Mouse (Mus musculus): ENCODE data around the gene Gpc3. TPM values are rescaled to one million over a fixed set of nuclear protein-coding genes. Genes with fewer than 3 reads are reported as not detected.

Gpc3 gene
- polyA plus RNA-seq, 1 experiment from 2014 or later = 560 TPM

DNA sequence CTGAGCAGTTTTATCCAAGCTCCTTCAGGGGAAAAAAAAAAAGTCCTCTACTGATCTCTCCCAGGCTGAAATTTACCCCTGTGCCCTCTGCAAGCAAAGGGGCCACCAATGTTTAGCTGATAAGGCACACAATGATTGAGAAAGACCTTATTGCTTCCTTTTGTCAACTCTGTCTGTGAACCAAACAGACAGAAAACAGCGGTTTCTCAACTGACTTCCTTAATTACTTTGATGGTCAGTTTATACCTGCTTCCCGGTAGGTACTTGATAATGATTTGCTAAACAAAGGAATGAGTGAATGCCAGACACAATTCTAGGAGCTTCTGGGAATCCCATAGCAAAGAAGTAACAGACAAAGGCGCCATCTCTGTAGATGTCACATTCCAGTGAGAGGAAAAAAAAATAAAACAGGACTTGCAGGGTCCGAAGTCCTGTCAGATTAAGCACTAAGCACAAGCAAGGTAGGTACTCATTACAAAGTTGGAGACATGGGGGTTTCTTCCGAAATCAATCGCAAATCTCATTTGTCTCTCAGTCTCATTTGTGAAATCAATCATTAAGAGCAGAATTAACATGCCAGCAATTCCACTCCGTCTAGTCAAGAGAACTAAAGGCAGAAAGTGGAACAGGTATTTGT, 19.1 kb upstream of the Gpc3 start:
- ATAC-seq (ENCODE audit: insufficient read depth, low FRiP score) = no peak
- Histone ChIP-seq H3K4me3 (replicated peaks; ENCODE audit: low read length) (no peak overlapping the region), H3K27ac (ENCODE audit: low read length) (no peak overlapping the region), H3K4me2 (ENCODE audit: low read depth, low read length) (no peak overlapping the region), H3K9me3 (replicated peaks; ENCODE audit: control insufficient read depth, low read length) (no peaks in the 10 kb centered on the region), H3K36me3 (ENCODE audit: control insufficient read depth, insufficient read depth, low read length) (no peaks in the 10 kb centered on the region), H3K27me3 (ENCODE audit: control insufficient read depth, insufficient read depth, low read length) (no peaks in the 10 kb centered on the region; the same call in 1 of the 2 replicates), H3K4me1 (ENCODE audit: control insufficient read depth, insufficient read depth, low read length) (peaks cover 3% of the 10 kb centered on the region; the same call in 1 of the 2 replicates), H3K9ac (ENCODE audit: low read length) (no peak overlapping the region)
- 36% methylated on average over 7 of the region's 7 CpGs for WGBS

DNA sequence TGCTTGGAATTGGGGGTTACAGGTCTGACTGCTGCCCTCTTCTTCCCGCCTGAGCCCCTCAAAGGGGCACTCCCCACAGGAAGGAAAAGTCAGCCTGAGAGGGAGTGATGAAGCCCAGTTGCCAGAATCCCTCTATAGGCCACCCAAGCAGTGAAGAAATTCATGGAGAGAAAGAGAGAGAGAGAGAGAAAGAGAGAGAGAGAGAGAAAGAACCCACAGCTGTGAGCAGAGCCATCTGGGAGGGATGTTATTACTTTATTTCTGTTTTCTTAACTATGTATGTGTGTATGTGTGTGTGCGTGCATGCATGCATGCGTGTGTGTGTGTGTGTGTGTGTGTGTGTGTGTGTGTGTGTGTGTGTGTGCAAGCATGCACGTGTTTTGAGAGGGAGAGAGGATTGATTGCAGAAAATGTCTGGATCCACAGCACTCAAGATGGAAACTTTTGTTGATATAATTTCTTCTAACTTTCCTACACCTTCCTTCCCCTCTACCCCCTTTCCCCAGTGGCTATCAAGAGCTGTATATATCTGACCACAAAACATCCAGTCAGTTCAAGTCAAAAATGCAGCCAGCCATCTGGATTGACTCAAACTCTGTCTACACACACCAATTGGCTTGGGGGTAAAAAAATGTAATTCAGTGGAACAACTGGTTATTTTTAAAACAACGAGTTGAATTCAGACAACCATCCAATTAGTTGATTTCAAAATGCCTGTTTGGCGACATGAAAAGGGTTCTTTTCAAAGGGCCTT, 13.4 kb upstream of the Gpc3 start:
- Histone ChIP-seq H3K36me3 (ENCODE audit: control insufficient read depth, insufficient read depth, low read length) (no peaks in the 10 kb centered on the region), H3K4me1 (ENCODE audit: control insufficient read depth, insufficient read depth, low read length) (peaks cover 3% of the 10 kb centered on the region; the same call in 1 of the 2 replicates), H3K9ac (ENCODE audit: low read length) (no peak overlapping the region), H3K9me3 (replicated peaks; ENCODE audit: control insufficient read depth, low read length) (no peaks in the 10 kb centered on the region), H3K4me3 (replicated peaks; ENCODE audit: low read length) (no peak overlapping the region), H3K27me3 (ENCODE audit: control insufficient read depth, insufficient read depth, low read length) (no peaks in the 10 kb centered on the region), H3K27ac (ENCODE audit: low read length) (peak overlapping the region; percentile 78), H3K4me2 (ENCODE audit: low read depth, low read length) (no peak overlapping the region)
- WGBS = 46% methylated on average over 6 of the region's 6 CpGs
- ATAC-seq (ENCODE audit: insufficient read depth, low FRiP score) = peak; percentile 68

DNA sequence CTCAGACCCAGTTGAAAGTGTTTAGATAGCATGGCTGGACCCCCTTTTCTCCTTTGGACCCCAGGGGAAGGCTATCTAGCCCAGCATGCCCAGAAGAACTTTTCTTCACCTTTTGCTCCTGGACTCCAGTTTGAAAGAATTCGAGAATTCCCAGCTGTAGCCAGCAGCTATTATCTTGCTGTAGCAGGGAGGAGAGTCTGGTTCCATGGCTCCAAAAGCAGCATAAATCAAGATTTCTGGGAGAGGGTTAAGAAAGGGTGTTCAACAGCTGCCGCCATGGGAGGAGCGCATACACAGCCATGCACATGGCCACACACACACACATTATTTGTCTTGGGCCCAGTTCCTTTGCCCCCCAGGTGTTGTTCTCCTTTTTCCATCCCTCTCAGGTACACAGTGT, 4.1 kb upstream of the Gpc3 start:
- H3K36me3 ChIP-seq (ENCODE audit: control insufficient read depth, insufficient read depth, low read length) = no peaks in the 10 kb centered on the region
- WGBS = 40% methylated on average over 3 of the region's 3 CpGs
- H3K9ac ChIP-seq (ENCODE audit: low read length) = no peak overlapping the region
- H3K4me3 ChIP-seq (replicated peaks; ENCODE audit: low read length) = no peak overlapping the region
- H3K4me2 ChIP-seq (ENCODE audit: low read depth, low read length) = no peak overlapping the region
- H3K27ac ChIP-seq (ENCODE audit: low read length) = peak overlapping the region; percentile 38
- peaks cover 3% of the 10 kb centered on the region; the same call in 1 of the 2 replicates for H3K4me1 ChIP-seq (ENCODE audit: control insufficient read depth, insufficient read depth, low read length)
- ATAC-seq (ENCODE audit: insufficient read depth, low FRiP score) = no peak
- H3K27me3 ChIP-seq (ENCODE audit: control insufficient read depth, insufficient read depth, low read length) = no peaks in the 10 kb centered on the region; the same call in 1 of the 2 replicates
- no peaks in the 10 kb centered on the region for H3K9me3 ChIP-seq (replicated peaks; ENCODE audit: control insufficient read depth, low read length)

DNA sequence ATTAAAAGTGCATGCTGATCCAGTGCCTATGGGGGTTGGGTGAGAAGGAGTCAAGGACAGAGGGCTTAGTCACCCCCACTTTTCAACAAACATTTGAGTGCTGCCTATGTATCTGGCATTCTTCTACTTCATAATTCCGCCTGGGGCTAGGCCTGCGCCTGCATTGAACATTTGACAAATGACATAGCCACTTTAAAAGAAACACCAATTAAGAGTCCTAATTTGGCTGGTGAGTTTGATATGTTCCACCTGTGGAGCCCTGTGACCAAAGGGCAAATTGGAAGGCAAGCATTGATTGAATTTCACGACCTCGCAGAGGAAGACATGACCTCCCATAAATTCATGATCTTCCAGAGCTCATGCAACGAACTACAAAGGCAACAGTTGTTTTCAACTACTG, 2.4 kb upstream of the Gpc3 start:
- no peaks in the 10 kb centered on the region for H3K9me3 ChIP-seq (replicated peaks; ENCODE audit: control insufficient read depth, low read length)
- H3K4me2 ChIP-seq (ENCODE audit: low read depth, low read length) = no peak overlapping the region
- no peaks in the 10 kb centered on the region; the same call in 1 of the 2 replicates for H3K27me3 ChIP-seq (ENCODE audit: control insufficient read depth, insufficient read depth, low read length)
- no peak overlapping the region for H3K27ac ChIP-seq (ENCODE audit: low read length)
- 65% methylated on average over 5 of the region's 5 CpGs for WGBS
- peaks cover 3% of the 10 kb centered on the region; the same call in 1 of the 2 replicates for H3K4me1 ChIP-seq (ENCODE audit: control insufficient read depth, insufficient read depth, low read length)
- no peak overlapping the region for H3K9ac ChIP-seq (ENCODE audit: low read length)
- H3K4me3 ChIP-seq (replicated peaks; ENCODE audit: low read length) = no peak overlapping the region
- no peak for ATAC-seq (ENCODE audit: insufficient read depth, low FRiP score)
- no peaks in the 10 kb centered on the region for H3K36me3 ChIP-seq (ENCODE audit: control insufficient read depth, insufficient read depth, low read length)

DNA sequence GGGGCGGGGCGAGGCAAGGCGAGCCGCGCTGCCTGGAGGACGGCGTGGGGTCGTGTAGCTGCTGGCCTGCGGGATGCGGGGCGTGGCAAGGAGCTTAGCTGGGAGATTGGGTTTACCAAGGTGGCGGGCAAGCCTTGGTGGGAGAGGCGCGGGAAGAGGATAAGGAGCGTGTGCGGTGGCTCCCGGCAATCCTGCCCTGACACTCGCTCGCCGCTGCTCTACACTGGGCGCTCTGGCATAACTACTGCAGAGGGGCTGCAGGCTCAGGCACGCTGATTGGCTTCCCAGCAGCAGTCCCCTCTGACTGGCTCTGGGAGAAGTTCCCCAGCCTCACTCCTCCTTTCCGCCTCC, 256 bp upstream of the Gpc3 start:
- H3K27ac ChIP-seq (ENCODE audit: low read length) = peak overlapping the region; percentile 78
- no peaks in the 10 kb centered on the region for H3K9me3 ChIP-seq (replicated peaks; ENCODE audit: control insufficient read depth, low read length)
- 22% methylated on average over 22 of the region's 23 CpGs for WGBS
- peak; percentile 89 for ATAC-seq (ENCODE audit: insufficient read depth, low FRiP score)
- peak overlapping the region; percentile 57 for H3K4me3 ChIP-seq (replicated peaks; ENCODE audit: low read length)
- H3K27me3 ChIP-seq (ENCODE audit: control insufficient read depth, insufficient read depth, low read length) = no peaks in the 10 kb centered on the region; the same call in 1 of the 2 replicates
- no peaks in the 10 kb centered on the region for H3K36me3 ChIP-seq (ENCODE audit: control insufficient read depth, insufficient read depth, low read length)
- H3K4me2 ChIP-seq (ENCODE audit: low read depth, low read length) = peak overlapping the region; percentile 59
- H3K9ac ChIP-seq (ENCODE audit: low read length) = peak overlapping the region; percentile 74
- peaks cover 8% of the 10 kb centered on the region; the same call in 1 of the 2 replicates for H3K4me1 ChIP-seq (ENCODE audit: control insufficient read depth, insufficient read depth, low read length)

DNA sequence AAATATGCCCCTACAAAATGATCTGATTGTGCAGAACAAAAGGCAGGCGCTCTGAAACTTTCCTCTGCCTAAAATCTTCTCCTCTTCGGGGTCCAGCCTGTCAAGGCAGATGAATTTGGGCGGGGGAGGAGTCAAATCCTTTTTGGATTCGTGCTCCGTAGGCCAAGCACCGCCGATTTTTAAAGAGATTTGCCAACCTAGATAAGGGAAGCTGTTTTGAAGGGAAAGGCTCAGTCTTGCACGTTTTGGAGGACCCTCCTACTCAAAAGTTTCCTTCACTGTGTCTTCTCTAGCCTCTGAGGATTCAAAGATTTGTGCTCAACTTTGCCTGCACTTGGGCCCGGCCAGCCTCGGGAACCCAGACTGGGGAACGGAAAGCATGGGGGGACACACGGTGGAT, 944 bp downstream of the Gpc3 start:
- WGBS = 21% methylated on average over 12 of the region's 12 CpGs

DNA sequence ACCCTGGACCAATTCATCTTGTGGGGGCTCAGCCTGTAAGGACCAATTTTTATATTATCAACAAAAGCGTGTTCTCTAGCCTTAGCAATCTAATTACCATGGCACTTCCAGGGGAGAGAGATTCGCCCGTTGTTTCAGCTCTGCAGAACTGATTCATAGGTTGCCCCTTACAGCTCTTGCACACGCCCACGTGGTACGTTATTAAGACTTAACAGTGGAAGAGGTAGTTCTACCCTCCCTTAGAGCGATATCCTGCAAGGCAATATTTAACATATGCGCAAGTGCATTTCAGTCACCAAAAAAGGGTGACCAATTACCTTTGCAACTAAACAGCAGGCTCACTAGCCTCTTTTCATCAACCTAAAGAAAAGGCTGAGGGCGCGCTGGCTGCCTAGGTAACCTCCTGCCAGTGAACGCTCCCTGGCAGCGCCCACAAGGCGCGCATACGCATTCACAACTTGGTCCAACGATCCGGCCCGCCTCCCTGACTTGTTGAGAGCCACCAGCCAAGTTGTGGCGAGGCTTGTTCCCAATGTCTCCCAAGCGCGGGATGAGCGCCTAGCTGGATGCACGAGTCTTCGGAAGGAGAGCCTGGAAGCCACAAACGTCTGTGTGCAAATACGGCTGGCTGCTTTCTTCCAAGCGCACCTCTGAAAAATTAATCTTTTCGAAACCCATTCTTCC, 1.6 kb downstream of the Gpc3 start:
- H3K27me3 ChIP-seq (ENCODE audit: control insufficient read depth, insufficient read depth, low read length) = no peaks in the 10 kb centered on the region
- ATAC-seq (ENCODE audit: insufficient read depth, low FRiP score) = no peak
- peak overlapping the region; percentile 59 for H3K4me2 ChIP-seq (ENCODE audit: low read depth, low read length)
- no peaks in the 10 kb centered on the region for H3K36me3 ChIP-seq (ENCODE audit: control insufficient read depth, insufficient read depth, low read length)
- H3K4me3 ChIP-seq (replicated peaks; ENCODE audit: low read length) = peak overlapping the region; percentile 57
- WGBS = 19% methylated on average over 28 of the region's 28 CpGs
- H3K4me1 ChIP-seq (ENCODE audit: control insufficient read depth, insufficient read depth, low read length) = peaks cover 5% of the 10 kb centered on the region; the same call in 1 of the 2 replicates
- H3K9me3 ChIP-seq (replicated peaks; ENCODE audit: control insufficient read depth, low read length) = no peaks in the 10 kb centered on the region
- H3K9ac ChIP-seq (ENCODE audit: low read length) = peak overlapping the region; percentile 74
- peak overlapping the region; percentile 77 for H3K27ac ChIP-seq (ENCODE audit: low read length)

More for the DNA sequence above, 944 bp downstream of the Gpc3 start:
- no peaks in the 10 kb centered on the region for H3K9me3 ChIP-seq (replicated peaks; ENCODE audit: control insufficient read depth, low read length)
- peak overlapping the region; percentile 77 for H3K27ac ChIP-seq (ENCODE audit: low read length)
- H3K27me3 ChIP-seq (ENCODE audit: control insufficient read depth, insufficient read depth, low read length) = no peaks in the 10 kb centered on the region; the same call in 1 of the 2 replicates
- H3K36me3 ChIP-seq (ENCODE audit: control insufficient read depth, insufficient read depth, low read length) = no peaks in the 10 kb centered on the region
- H3K4me2 ChIP-seq (ENCODE audit: low read depth, low read length) = peak overlapping the region; percentile 59
- ATAC-seq (ENCODE audit: insufficient read depth, low FRiP score) = no peak
- peaks cover 5% of the 10 kb centered on the region; the same call in 1 of the 2 replicates for H3K4me1 ChIP-seq (ENCODE audit: control insufficient read depth, insufficient read depth, low read length)
- peak overlapping the region; percentile 57 for H3K4me3 ChIP-seq (replicated peaks; ENCODE audit: low read length)
- peak overlapping the region; percentile 74 for H3K9ac ChIP-seq (ENCODE audit: low read length)

DNA sequence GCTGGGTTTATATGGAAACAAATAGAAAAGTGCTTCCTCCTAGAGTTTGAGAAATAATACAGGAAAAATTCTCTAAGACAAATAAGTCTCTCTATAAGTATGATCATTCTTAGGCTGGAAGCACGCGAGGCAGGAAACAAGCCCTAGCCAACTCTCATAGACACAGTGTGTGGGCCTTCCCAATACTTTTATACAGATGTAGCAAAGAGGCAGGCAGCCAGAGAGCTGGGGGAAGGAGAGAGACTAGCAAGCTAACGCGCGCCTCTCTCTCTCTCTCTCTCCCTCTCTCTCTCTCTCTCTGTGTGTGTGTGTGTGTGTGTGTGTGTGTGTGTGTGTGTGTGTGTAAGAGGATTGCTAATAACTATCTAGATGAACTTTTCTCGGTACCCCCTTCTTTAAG, 2.2 kb downstream of the Gpc3 start:
- ATAC-seq (ENCODE audit: insufficient read depth, low FRiP score) = no peak
- Histone ChIP-seq H3K9ac (ENCODE audit: low read length) (no peak overlapping the region), H3K9me3 (replicated peaks; ENCODE audit: control insufficient read depth, low read length) (no peaks in the 10 kb centered on the region), H3K4me2 (ENCODE audit: low read depth, low read length) (peak overlapping the region; percentile 59), H3K27ac (ENCODE audit: low read length) (peak overlapping the region; percentile 77), H3K27me3 (ENCODE audit: control insufficient read depth, insufficient read depth, low read length) (no peaks in the 10 kb centered on the region), H3K4me1 (ENCODE audit: control insufficient read depth, insufficient read depth, low read length) (peaks cover 5% of the 10 kb centered on the region; the same call in 1 of the 2 replicates), H3K4me3 (replicated peaks; ENCODE audit: low read length) (peak overlapping the region; percentile 57), H3K36me3 (ENCODE audit: control insufficient read depth, insufficient read depth, low read length) (no peaks in the 10 kb centered on the region)
- WGBS = 29% methylated on average over 4 of the region's 6 CpGs

DNA sequence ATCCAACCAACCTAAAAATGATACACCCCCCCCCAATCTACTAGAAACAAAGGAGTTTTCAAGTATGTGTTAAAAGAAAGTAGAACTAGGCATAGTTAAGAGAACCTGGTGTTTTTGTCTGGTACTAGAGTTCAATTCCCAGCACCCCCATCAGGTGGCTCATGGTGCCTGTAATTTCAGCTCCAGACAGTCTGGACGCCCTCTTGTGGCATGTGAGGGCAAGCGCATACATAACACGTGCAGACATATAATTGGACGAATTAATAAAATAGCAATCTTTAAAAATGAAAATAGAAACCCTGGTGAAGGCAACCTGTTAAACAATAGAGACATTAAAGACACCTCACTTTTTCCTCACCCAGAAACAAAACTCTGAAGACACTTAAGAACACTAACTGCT, 10.6 kb downstream of the Gpc3 start:
- WGBS = 75% methylated on average over 4 of the region's 4 CpGs
- no peaks in the 10 kb centered on the region for H3K4me1 ChIP-seq (ENCODE audit: control insufficient read depth, insufficient read depth, low read length)
- no peaks in the 10 kb centered on the region for H3K9me3 ChIP-seq (replicated peaks; ENCODE audit: control insufficient read depth, low read length)
- H3K4me2 ChIP-seq (ENCODE audit: low read depth, low read length) = no peak overlapping the region
- no peak overlapping the region for H3K9ac ChIP-seq (ENCODE audit: low read length)
- H3K27me3 ChIP-seq (ENCODE audit: control insufficient read depth, insufficient read depth, low read length) = no peaks in the 10 kb centered on the region
- ATAC-seq (ENCODE audit: insufficient read depth, low FRiP score) = no peak
- H3K27ac ChIP-seq (ENCODE audit: low read length) = no peak overlapping the region
- H3K4me3 ChIP-seq (replicated peaks; ENCODE audit: low read length) = no peak overlapping the region
- H3K36me3 ChIP-seq (ENCODE audit: control insufficient read depth, insufficient read depth, low read length) = no peaks in the 10 kb centered on the region; the same call in 1 of the 2 replicates

Measured in stomach, embryonic 16.5 days (tissue).